Mouse (Mus musculus) stomach, embryonic 14.5 days (tissue): ENCODE results near the gene Supt5. TPM values are rescaled to one million over a fixed set of nuclear protein-coding genes. Genes with fewer than 3 reads are reported as not detected.

ENCODE experiments used
- ATAC-seq: fragments of 200-750 bp; cut with Nextera tagmentation; 2 replicates; pipeline ENCODE4 v1.8.0; 2017; ENCODE audit warnings: low read depth, moderate TSS enrichment; ENCODE audit not compliant: insufficient number of reproducible peaks, insufficient read depth, low FRiP score
- H3K27ac ChIP-seq: fragments of 300-500 bp; sonication (generic); 2 replicates; pipeline ENCODE4 v1.5.1; 2014; ENCODE audit warnings: mild to moderate bottlenecking, low read length, moderate library complexity, mixed read lengths
- H3K27me3 ChIP-seq: fragments of 300-500 bp; sonication (generic); 2 replicates; pipeline ENCODE4 v1.6.1; 2014; ENCODE audit warnings: low read length, control low read depth, mixed read lengths; ENCODE audit not compliant: control insufficient read depth, insufficient read depth
- H3K36me3 ChIP-seq: fragments of 300-500 bp; sonication (generic); 2 replicates; pipeline ENCODE4 v1.6.1; 2014; ENCODE audit warnings: mild to moderate bottlenecking, control low read depth, low read length, moderate library complexity, mixed read lengths; ENCODE audit not compliant: control insufficient read depth, insufficient read depth
- H3K4me1 ChIP-seq: fragments of 300-500 bp; sonication (generic); 2 replicates; pipeline ENCODE4 v1.6.1; 2014; ENCODE audit warnings: low read length, control low read depth, mixed read lengths; ENCODE audit not compliant: control insufficient read depth, insufficient read depth
- H3K4me2 ChIP-seq: fragments of 300-500 bp; sonication (generic); replicated peaks from 2 replicates; pipeline ENCODE4 v1.6.1; 2014; ENCODE audit warnings: low read depth, low read length, control low read depth
- H3K4me3 ChIP-seq: fragments of 300-500 bp; sonication (generic); 2 replicates; pipeline ENCODE4 v1.5.1; 2014; ENCODE audit warnings: low read depth, low read length, control low read depth
- H3K9ac ChIP-seq: fragments of 300-500 bp; sonication (generic); replicated peaks from 2 replicates; pipeline ENCODE4 v1.6.1; 2014; ENCODE audit warnings: low read depth, mild to moderate bottlenecking, control low read depth, low read length, moderate library complexity, mixed read lengths
- H3K9me3 ChIP-seq: fragments of 300-500 bp; sonication (generic); 2 replicates; pipeline ENCODE4 v1.6.1; 2016; ENCODE audit warnings: low read depth, low read length, control low read depth; ENCODE audit not compliant: control insufficient read depth
- WGBS: fragments of 180-500 bp; shearing (Covaris S2); extraction: QIAGEN DNeasy Blood & Tissue Kit; methylation state at CpG from one replicate; pipeline ENCODE4 v1.1.7; 2014; 5-methylcytosine and 5-hydroxymethylcytosine counted together
- polyA plus RNA-seq: library from polyadenylated mRNA; unstranded; fragments of >200 nt; fragmentation: Nextera tagmentation; extraction: Ambion mirVana; gene quantifications from 2 replicates; pipeline ENCODE4 v1.2.1, GENCODE M21; 2014

Supt5 gene
- polyA plus RNA-seq, 1 experiment from 2014 or later, result 71.7 TPM

GRCm38 (mm10) chr7:28371514-28371989 lies 33.0 kb upstream of the Supt5 start:
- H3K4me1 ChIP-seq, result peaks cover 22% of the 10 kb centered on the region
- peaks cover 28% of the 10 kb centered on the region for H3K36me3 ChIP-seq
- peak overlapping the region; percentile 93 for H3K9ac ChIP-seq
- H3K27ac ChIP-seq, result peak overlapping the region; percentile 94
- H3K4me3 ChIP-seq, result peak overlapping the region; percentile 92
- WGBS, result under 1% methylated on average over 38 of the region's 43 CpGs
- no peaks in the 10 kb centered on the region for H3K27me3 ChIP-seq
- H3K9me3 ChIP-seq, result no peaks in the 10 kb centered on the region
- ATAC-seq, result 0 out of 2 replicates have a peak, but pooled peaks have one; percentile 2
- H3K4me2 ChIP-seq, result peak overlapping the region; percentile 91

- Histone ChIP-seq H3K9me3 (no peaks in the 10 kb centered on the region), H3K27me3 (no peaks in the 10 kb centered on the region), H3K9ac (peak overlapping the region; percentile 93), H3K4me2 (peak overlapping the region; percentile 91), H3K36me3 (peaks cover 33% of the 10 kb centered on the region), H3K27ac (peak overlapping the region; percentile 94), H3K4me3 (peak overlapping the region; percentile 92), H3K4me1 (peaks cover 22% of the 10 kb centered on the region)
- 4% methylated on average over 11 of the region's 11 CpGs for WGBS
- ATAC-seq, result no peak
Measured at GRCm38 (mm10) chr7:28370977-28371513, 32.5 kb upstream of the Supt5 start.

GRCm38 (mm10) chr7:28370051-28370450 lies 31.5 kb upstream of the Supt5 start:
- 92% methylated on average over 14 of the region's 14 CpGs for WGBS
- Histone ChIP-seq H3K36me3 (peaks cover 43% of the 10 kb centered on the region), H3K9me3 (no peaks in the 10 kb centered on the region), H3K9ac (no peak overlapping the region), H3K27ac (no peak overlapping the region), H3K4me1 (peaks cover 19% of the 10 kb centered on the region), H3K27me3 (no peaks in the 10 kb centered on the region), H3K4me3 (peak overlapping the region; percentile 92; the same call in 1 of the 2 replicates), H3K4me2 (peak overlapping the region; percentile 91)
- no peak for ATAC-seq

- Histone ChIP-seq H3K4me2 (no peak overlapping the region), H3K9ac (no peak overlapping the region), H3K36me3 (peaks cover 59% of the 10 kb centered on the region), H3K9me3 (no peaks in the 10 kb centered on the region), H3K4me3 (no peak overlapping the region), H3K27me3 (no peaks in the 10 kb centered on the region), H3K4me1 (peaks cover 14% of the 10 kb centered on the region), H3K27ac (no peak overlapping the region)
- no peak for ATAC-seq
- WGBS, result 89% methylated on average over 16 of the region's 16 CpGs
Measured at GRCm38 (mm10) chr7:28368276-28368920, 29.9 kb upstream of the Supt5 start.

GRCm38 (mm10) chr7:28367663-28368275 lies 29.2 kb upstream of the Supt5 start:
- no peak for ATAC-seq
- Histone ChIP-seq H3K36me3 (peaks cover 61% of the 10 kb centered on the region), H3K27me3 (no peaks in the 10 kb centered on the region), H3K4me2 (no peak overlapping the region), H3K4me1 (peaks cover 14% of the 10 kb centered on the region), H3K4me3 (no peak overlapping the region), H3K9ac (no peak overlapping the region), H3K9me3 (no peaks in the 10 kb centered on the region), H3K27ac (no peak overlapping the region)
- 89% methylated on average over 16 of the region's 16 CpGs for WGBS

- ATAC-seq, result no peak
- H3K27me3 ChIP-seq, result no peaks in the 10 kb centered on the region
- H3K4me1 ChIP-seq, result peaks cover 16% of the 10 kb centered on the region
- H3K9ac ChIP-seq, result no peak overlapping the region
- no peaks in the 10 kb centered on the region for H3K9me3 ChIP-seq
- 86% methylated on average over 16 of the region's 16 CpGs for whole genome bisulfite sequencing
- H3K4me2 ChIP-seq, result no peak overlapping the region
- H3K36me3 ChIP-seq, result peaks cover 77% of the 10 kb centered on the region
- no peak overlapping the region for H3K4me3 ChIP-seq
- no peak overlapping the region for H3K27ac ChIP-seq
Measured at GRCm38 (mm10) chr7:28362441-28363060, 24.0 kb upstream of the Supt5 start.

- no peak overlapping the region for H3K4me3 ChIP-seq
- ATAC-seq, result no peak
- WGBS, result 96% methylated on average over 19 of the region's 20 CpGs
- peaks cover 23% of the 10 kb centered on the region for H3K4me1 ChIP-seq
- no peak overlapping the region for H3K9ac ChIP-seq
- no peaks in the 10 kb centered on the region for H3K27me3 ChIP-seq
- peaks cover 69% of the 10 kb centered on the region for H3K36me3 ChIP-seq
- H3K4me2 ChIP-seq, result no peak overlapping the region
- no peaks in the 10 kb centered on the region for H3K9me3 ChIP-seq
- no peak overlapping the region for H3K27ac ChIP-seq
Measured at GRCm38 (mm10) chr7:28361647-28362341, 23.2 kb upstream of the Supt5 start.

GRCm38 (mm10) chr7:28360291-28360690 lies 21.7 kb upstream of the Supt5 start:
- peaks cover 27% of the 10 kb centered on the region for H3K4me1 ChIP-seq
- peaks cover 54% of the 10 kb centered on the region for H3K36me3 ChIP-seq
- no peak for ATAC-seq
- no peaks in the 10 kb centered on the region for H3K27me3 ChIP-seq
- 85% methylated on average over 6 of the region's 6 CpGs for WGBS
- no peak overlapping the region for H3K9ac ChIP-seq
- no peak overlapping the region for H3K4me3 ChIP-seq
- no peak overlapping the region for H3K27ac ChIP-seq
- H3K4me2 ChIP-seq, result no peak overlapping the region
- H3K9me3 ChIP-seq, result no peaks in the 10 kb centered on the region
